Mouse (Mus musculus): Measurements from ENCODE around the gene Col15a1. TPM values are rescaled to one million over a fixed set of nuclear protein-coding genes. Genes with fewer than 3 reads are reported as not detected.

Gene Col15a1
- polyA plus RNA-seq, 1 experiment: 3.5 TPM

DNA sequence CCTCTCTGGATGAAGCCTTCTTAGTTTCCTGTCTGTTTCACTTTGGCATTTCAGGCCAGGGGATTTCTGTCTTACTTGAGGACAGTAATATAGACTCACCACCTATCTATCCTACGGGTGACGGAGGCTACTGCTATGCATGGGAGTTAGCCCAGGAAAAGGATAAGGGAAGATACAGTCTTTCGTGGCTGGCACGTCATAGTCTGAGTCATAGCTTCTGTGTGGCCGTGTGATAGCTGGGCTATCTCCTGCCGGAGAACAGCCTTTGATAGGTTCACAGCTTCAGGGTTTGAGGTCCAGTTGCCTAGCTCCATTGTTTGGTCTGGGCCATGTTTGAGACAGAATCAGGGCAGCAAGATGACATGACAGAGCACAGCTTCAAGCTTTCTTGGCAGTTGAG is 70.4 kb downstream of the Col15a1 start:
- Histone ChIP-seq H3K4me3 (ENCODE audit: extremely low read depth, insufficient read depth, insufficient read length) (no peak overlapping the region), H3K27ac (ENCODE audit: insufficient read depth, low read length) (no peak overlapping the region), H3K27me3 (ENCODE audit: control insufficient read depth, insufficient read depth, low read length) (no peaks in the 10 kb centered on the region), H3K4me1 (ENCODE audit: control insufficient read depth, insufficient read depth, insufficient read length) (no peaks in the 10 kb centered on the region), H3K36me3 (ENCODE audit: control insufficient read depth, insufficient read depth, low read length) (no peaks in the 10 kb centered on the region)
- 78% methylated on average over 6 of the region's 6 CpGs for WGBS
- no peak for DNase-seq (ENCODE audit: low read depth in 1 of 2, low spot score in 2 of 2)
- TF ChIP-seq CTCF (IDR thresholded peaks at IDR 0.05; ENCODE audit: extremely low read depth, insufficient read depth, insufficient read length, insufficient replicate concordance) (no peak), POLR2A (IDR thresholded peaks at IDR 0.05; ENCODE audit: low read depth, low read length) (no peak)

GRCm38 (mm10) chr4:47279085-47279707 is 71.2 kb downstream of the Col15a1 start:
- TF ChIP-seq CTCF (IDR thresholded peaks at IDR 0.05; ENCODE audit: extremely low read depth, insufficient read depth, insufficient read length, insufficient replicate concordance): no peak
- TF ChIP-seq POLR2A (IDR thresholded peaks at IDR 0.05; ENCODE audit: low read depth, low read length): no peak
- no peak overlapping the region for H3K27ac ChIP-seq (ENCODE audit: insufficient read depth, low read length)
- WGBS: 89% methylated on average over 10 of the region's 10 CpGs
- no peak overlapping the region for H3K4me3 ChIP-seq (ENCODE audit: extremely low read depth, insufficient read depth, insufficient read length)
- no peak for DNase-seq (ENCODE audit: low read depth in 1 of 2, low spot score in 2 of 2)
- H3K4me1 ChIP-seq (ENCODE audit: control insufficient read depth, insufficient read depth, insufficient read length): no peaks in the 10 kb centered on the region
- no peaks in the 10 kb centered on the region for H3K27me3 ChIP-seq (ENCODE audit: control insufficient read depth, insufficient read depth, low read length)
- no peaks in the 10 kb centered on the region for H3K36me3 ChIP-seq (ENCODE audit: control insufficient read depth, insufficient read depth, low read length)

DNA sequence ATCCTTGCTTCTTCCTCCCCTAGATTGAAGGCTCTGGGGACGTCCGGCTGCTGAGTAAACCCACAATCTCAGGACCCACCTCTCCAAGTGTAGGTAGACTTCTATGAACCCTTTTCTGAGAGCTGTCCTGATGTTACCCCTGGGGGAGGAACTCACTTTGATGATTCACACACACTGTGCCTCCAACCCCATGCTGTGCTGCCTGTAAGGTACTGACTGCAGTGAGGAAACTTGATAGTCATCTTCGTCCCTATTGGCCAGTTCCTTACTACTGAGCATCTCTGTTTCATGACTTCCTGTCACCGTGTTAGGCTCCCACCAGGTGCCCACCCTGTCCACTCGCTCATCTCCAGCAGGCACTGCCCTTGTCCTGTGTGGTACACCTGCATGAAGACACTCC is 72.2 kb downstream of the Col15a1 start:
- H3K27me3 ChIP-seq (ENCODE audit: control insufficient read depth, insufficient read depth, low read length): no peaks in the 10 kb centered on the region
- WGBS: 76% methylated on average over 5 of the region's 5 CpGs
- no peak overlapping the region for H3K27ac ChIP-seq (ENCODE audit: insufficient read depth, low read length)
- H3K4me3 ChIP-seq (ENCODE audit: extremely low read depth, insufficient read depth, insufficient read length): no peak overlapping the region
- DNase-seq (ENCODE audit: low read depth in 1 of 2, low spot score in 2 of 2): no peak
- no peak for TF ChIP-seq POLR2A (IDR thresholded peaks at IDR 0.05; ENCODE audit: low read depth, low read length)
- TF ChIP-seq CTCF (IDR thresholded peaks at IDR 0.05; ENCODE audit: extremely low read depth, insufficient read depth, insufficient read length, insufficient replicate concordance): no peak
- no peaks in the 10 kb centered on the region for H3K4me1 ChIP-seq (ENCODE audit: control insufficient read depth, insufficient read depth, insufficient read length)
- no peaks in the 10 kb centered on the region for H3K36me3 ChIP-seq (ENCODE audit: control insufficient read depth, insufficient read depth, low read length)

DNA sequence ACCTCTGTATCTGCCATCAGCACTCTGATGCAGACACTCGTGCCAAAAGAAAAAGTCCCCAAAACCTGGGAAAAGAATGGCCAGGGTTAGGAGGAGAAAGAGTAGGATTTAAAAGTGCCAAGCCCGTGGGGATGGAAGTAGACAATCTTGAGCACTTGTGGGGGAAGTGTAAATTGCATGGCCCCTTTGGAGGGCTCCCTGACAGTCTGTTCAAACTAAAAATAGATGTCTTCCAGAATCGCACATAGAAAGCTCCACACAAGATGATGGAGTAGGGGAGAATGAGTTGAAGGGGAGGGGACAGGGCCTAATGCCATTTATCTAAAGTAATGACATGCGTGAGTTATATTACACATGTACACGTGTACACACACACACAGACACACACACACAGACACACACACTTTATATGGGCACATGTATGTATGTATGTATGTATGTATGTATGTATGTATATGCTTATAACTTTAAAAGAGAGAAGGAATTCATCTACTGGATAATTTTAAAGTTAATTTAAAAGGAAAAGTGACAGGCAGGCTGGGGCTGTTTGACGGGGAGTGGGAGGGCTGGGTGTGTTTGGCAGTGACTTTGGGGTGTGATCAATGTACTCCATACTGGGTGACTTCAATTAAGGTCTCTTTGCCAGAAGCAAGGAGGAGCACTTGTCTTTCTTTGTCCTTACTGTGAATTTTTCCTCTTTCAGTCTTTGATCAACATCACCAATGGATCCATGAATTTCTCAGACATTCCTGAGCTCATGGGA is 74.1 kb downstream of the Col15a1 start:
- no peak overlapping the region for H3K4me3 ChIP-seq (ENCODE audit: extremely low read depth, insufficient read depth, insufficient read length)
- H3K27ac ChIP-seq (ENCODE audit: insufficient read depth, low read length): no peak overlapping the region
- 74% methylated on average over 6 of the region's 6 CpGs for WGBS
- H3K36me3 ChIP-seq (ENCODE audit: control insufficient read depth, insufficient read depth, low read length): no peaks in the 10 kb centered on the region
- no peaks in the 10 kb centered on the region for H3K27me3 ChIP-seq (ENCODE audit: control insufficient read depth, insufficient read depth, low read length)
- no peak for DNase-seq (ENCODE audit: low read depth in 1 of 2, low spot score in 2 of 2)
- TF ChIP-seq CTCF (IDR thresholded peaks at IDR 0.05; ENCODE audit: extremely low read depth, insufficient read depth, insufficient read length, insufficient replicate concordance): no peak
- TF ChIP-seq POLR2A (IDR thresholded peaks at IDR 0.05; ENCODE audit: low read depth, low read length): no peak
- H3K4me1 ChIP-seq (ENCODE audit: control insufficient read depth, insufficient read depth, insufficient read length): no peaks in the 10 kb centered on the region

DNA sequence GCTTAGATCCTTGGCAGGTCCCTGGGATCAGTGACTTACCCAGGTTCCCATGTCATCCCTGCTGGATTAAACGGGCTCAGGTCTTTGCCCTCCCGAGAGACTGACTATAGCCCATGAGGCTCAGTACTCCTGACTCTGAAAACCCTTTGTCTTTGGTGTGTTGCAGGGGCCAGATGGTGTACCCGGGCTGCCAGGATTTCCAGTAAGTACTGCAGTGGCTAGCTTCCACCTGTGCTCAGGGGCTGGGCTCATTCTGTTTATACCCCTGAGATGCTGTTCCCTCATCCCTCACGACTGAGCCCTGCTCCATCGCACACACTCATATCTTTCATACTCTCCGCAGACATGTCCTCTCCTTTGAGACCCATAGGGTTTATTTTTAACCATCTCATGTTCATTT is 76.3 kb downstream of the Col15a1 start:
- 75% methylated on average over 6 of the region's 6 CpGs for WGBS

GRCm38 (mm10) chr4:47284874-47285273 is 76.9 kb downstream of the Col15a1 start:
- TF ChIP-seq CTCF (IDR thresholded peaks at IDR 0.05; ENCODE audit: extremely low read depth, insufficient read depth, insufficient read length, insufficient replicate concordance) (no peak), POLR2A (IDR thresholded peaks at IDR 0.05; ENCODE audit: low read depth, low read length) (no peak)
- Histone ChIP-seq H3K4me3 (ENCODE audit: extremely low read depth, insufficient read depth, insufficient read length) (no peak overlapping the region), H3K27me3 (ENCODE audit: control insufficient read depth, insufficient read depth, low read length) (no peaks in the 10 kb centered on the region), H3K27ac (ENCODE audit: insufficient read depth, low read length) (no peak overlapping the region), H3K4me1 (ENCODE audit: control insufficient read depth, insufficient read depth, insufficient read length) (no peaks in the 10 kb centered on the region; the same call in 1 of the 2 replicates), H3K36me3 (ENCODE audit: control insufficient read depth, insufficient read depth, low read length) (no peaks in the 10 kb centered on the region)
- DNase-seq (ENCODE audit: low read depth in 1 of 2, low spot score in 2 of 2): no peak
- WGBS: 68% methylated on average over 9 of the region's 9 CpGs

More for the DNA sequence above, 76.3 kb downstream of the Col15a1 start:
- no peak overlapping the region for H3K4me3 ChIP-seq (ENCODE audit: extremely low read depth, insufficient read depth, insufficient read length)
- no peak overlapping the region for H3K27ac ChIP-seq (ENCODE audit: insufficient read depth, low read length)
- no peaks in the 10 kb centered on the region for H3K27me3 ChIP-seq (ENCODE audit: control insufficient read depth, insufficient read depth, low read length)
- no peak for TF ChIP-seq POLR2A (IDR thresholded peaks at IDR 0.05; ENCODE audit: low read depth, low read length)
- TF ChIP-seq CTCF (IDR thresholded peaks at IDR 0.05; ENCODE audit: extremely low read depth, insufficient read depth, insufficient read length, insufficient replicate concordance): no peak
- DNase-seq (ENCODE audit: low read depth in 1 of 2, low spot score in 2 of 2): no peak
- no peaks in the 10 kb centered on the region; the same call in 1 of the 2 replicates for H3K4me1 ChIP-seq (ENCODE audit: control insufficient read depth, insufficient read depth, insufficient read length)
- no peaks in the 10 kb centered on the region for H3K36me3 ChIP-seq (ENCODE audit: control insufficient read depth, insufficient read depth, low read length)
